Mouse (Mus musculus): Measurements from ENCODE around the gene Rnf180. TPM values are rescaled to one million over a fixed set of nuclear protein-coding genes. Genes with fewer than 3 reads are reported as not detected.
"Not testable (repeated sequence)": the region's sequence is repeated elsewhere in the genome, so short reads cannot be mapped to it uniquely, and the experiment has no call there.

Gene Rnf180
- polyA plus RNA-seq (2012; rRNA removed): 1.0 and 4.2 TPM in 2 replicates

GRCm38 (mm10) chr13:105294715-105295114 is at the start of gene Rnf180:
Rnf180 (minus strand) TSS chr13:105294815.
- WGBS: 26% methylated on average over 11 of the region's 11 CpGs

GRCm38 (mm10) chr13:105331199-105331968 is 36.8 kb upstream of the Rnf180 start:
- 32% methylated on average over 5 of the region's 5 CpGs for WGBS
- no peak for DNase-seq (ENCODE audit: low read depth, low spot score)

More at GRCm38 (mm10) chr13:105294715-105295114, at the start of gene Rnf180:
- DNase-seq (ENCODE audit: low read depth, low spot score): no peak

GRCm38 (mm10) chr13:105326946-105327345 is 32.3 kb upstream of the Rnf180 start:
- 50% methylated on average over 1 of the region's 1 CpGs for WGBS
- no peak for DNase-seq (ENCODE audit: low read depth, low spot score)

- WGBS: 64% methylated on average over 1 of the region's 1 CpGs
- no peak for DNase-seq (ENCODE audit: low read depth, low spot score)
Measured at GRCm38 (mm10) chr13:105316926-105317325, 22.3 kb upstream of the Rnf180 start.

GRCm38 (mm10) chr13:105316009-105316408 is 21.4 kb upstream of the Rnf180 start:
- no peak for DNase-seq (ENCODE audit: low read depth, low spot score)
- WGBS: 79% methylated on average over 6 of the region's 6 CpGs

- 27% methylated on average over 6 of the region's 6 CpGs for WGBS
- DNase-seq (ENCODE audit: low read depth, low spot score): peak; percentile 77
Measured at GRCm38 (mm10) chr13:105312763-105313162, 18.1 kb upstream of the Rnf180 start.

- WGBS: 47% methylated on average over 4 of the region's 4 CpGs
- not testable (repeated sequence) for DNase-seq (ENCODE audit: low read depth, low spot score)
Measured at GRCm38 (mm10) chr13:105310562-105310961, 15.9 kb upstream of the Rnf180 start.

- DNase-seq (ENCODE audit: low read depth, low spot score): no peak
- 91% methylated on average over 2 of the region's 2 CpGs for WGBS
Measured at GRCm38 (mm10) chr13:105305513-105305912, 10.9 kb upstream of the Rnf180 start.

- 62% methylated on average over 4 of the region's 4 CpGs for WGBS
- DNase-seq (ENCODE audit: low read depth, low spot score): no peak
Measured at GRCm38 (mm10) chr13:105304054-105304453, 9.4 kb upstream of the Rnf180 start.

- whole genome bisulfite sequencing: 63% methylated on average over 4 of the region's 4 CpGs
- no peak for DNase-seq (ENCODE audit: low read depth, low spot score)
Measured at GRCm38 (mm10) chr13:105300009-105300346, 5.4 kb upstream of the Rnf180 start.

GRCm38 (mm10) chr13:105299162-105300008 is 4.8 kb upstream of the Rnf180 start:
- 46% methylated on average over 4 of the region's 4 CpGs for WGBS
- DNase-seq (ENCODE audit: low read depth, low spot score): no peak

- under 1% methylated on average over 91 of the region's 91 CpGs for WGBS
- DNase-seq (ENCODE audit: low read depth, low spot score): no peak
Measured at GRCm38 (mm10) chr13:105293781-105294667, 591 bp downstream of the Rnf180 start.

GRCm38 (mm10) chr13:105291816-105292215 is 2.8 kb downstream of the Rnf180 start:
- DNase-seq (ENCODE audit: low read depth, low spot score): no peak
- 18% methylated on average over 4 of the region's 4 CpGs for WGBS

- WGBS: 80% methylated on average over 2 of the region's 2 CpGs
- no peak for DNase-seq (ENCODE audit: low read depth, low spot score)
Measured at GRCm38 (mm10) chr13:105290594-105290993, 4.0 kb downstream of the Rnf180 start.

- 87% methylated on average over 5 of the region's 5 CpGs for WGBS
- DNase-seq (ENCODE audit: low read depth, low spot score): no peak
Measured at GRCm38 (mm10) chr13:105290021-105290420, 4.6 kb downstream of the Rnf180 start.

- DNase-seq (ENCODE audit: low read depth, low spot score): no peak
- WGBS: 52% methylated on average over 8 of the region's 8 CpGs
Measured at GRCm38 (mm10) chr13:105279397-105280018, 15.1 kb downstream of the Rnf180 start.

- DNase-seq (ENCODE audit: low read depth, low spot score): no peak
- WGBS: 80% methylated on average over 8 of the region's 8 CpGs
Measured at GRCm38 (mm10) chr13:105270394-105271094, 24.1 kb downstream of the Rnf180 start.

- WGBS: 41% methylated on average over 6 of the region's 6 CpGs
Measured at GRCm38 (mm10) chr13:105267464-105267863, 27.2 kb downstream of the Rnf180 start.

GRCm38 (mm10) chr13:105266746-105267145 is 27.9 kb downstream of the Rnf180 start:
- 16% methylated on average over 3 of the region's 3 CpGs for WGBS

More at GRCm38 (mm10) chr13:105267464-105267863, 27.2 kb downstream of the Rnf180 start:
- no peak for DNase-seq (ENCODE audit: low read depth, low spot score)

More at GRCm38 (mm10) chr13:105266746-105267145, 27.9 kb downstream of the Rnf180 start:
- peak; percentile 56 for DNase-seq (ENCODE audit: low read depth, low spot score)

Measured in large intestine, adult 2 months (tissue).